Mouse (Mus musculus) bone marrow macrophage, adult 2 months (primary cell): ENCODE results near the gene Vmn1r6. TPM values are rescaled to one million over a fixed set of nuclear protein-coding genes. Genes with fewer than 3 reads are reported as not detected.
"Not testable (repeated sequence)": the region's sequence is repeated elsewhere in the genome, so short reads cannot be mapped to it uniquely, and the experiment has no call there.

Source experiments
- H3K27ac ChIP-seq: 2 replicates; pipeline ENCODE4 v1.5.1; 2012; ENCODE audit warnings: low read depth, low read length; ENCODE audit not compliant: insufficient read depth
- H3K4me1 ChIP-seq: 2 replicates; pipeline ENCODE4 v1.6.1; 2012; ENCODE audit warnings: low read length; ENCODE audit not compliant: control insufficient read depth, insufficient read depth
- H3K4me3 ChIP-seq: 2 replicates; pipeline ENCODE4 v1.5.1; 2012; ENCODE audit warnings: mild to moderate bottlenecking, low read length, moderate library complexity; ENCODE audit not compliant: insufficient read depth
- CTCF ChIP-seq: IDR thresholded peaks from 2 replicates; pipeline ENCODE4 v1.5.1; 2012; ENCODE audit warnings: low read depth, mild to moderate bottlenecking, low read length, moderate library complexity
- POLR2A ChIP-seq: IDR thresholded peaks from 2 replicates; pipeline ENCODE4 v1.6.1; 2012; ENCODE audit warnings: mild to moderate bottlenecking, low read depth, low read length, borderline replicate concordance
- polyA plus RNA-seq: library from polyadenylated mRNA; stranded (reverse); fragments of >200 nt; gene quantifications from 2 replicates; pipeline ENCODE4 v1.2.4, GENCODE M21; 2012; ENCODE audit not compliant: missing spikeins, insufficient read depth, insufficient read length

Vmn1r6 gene
- 0.48 TPM in 1 of 2 replicates, not detected in the other for polyA plus RNA-seq

DNA sequence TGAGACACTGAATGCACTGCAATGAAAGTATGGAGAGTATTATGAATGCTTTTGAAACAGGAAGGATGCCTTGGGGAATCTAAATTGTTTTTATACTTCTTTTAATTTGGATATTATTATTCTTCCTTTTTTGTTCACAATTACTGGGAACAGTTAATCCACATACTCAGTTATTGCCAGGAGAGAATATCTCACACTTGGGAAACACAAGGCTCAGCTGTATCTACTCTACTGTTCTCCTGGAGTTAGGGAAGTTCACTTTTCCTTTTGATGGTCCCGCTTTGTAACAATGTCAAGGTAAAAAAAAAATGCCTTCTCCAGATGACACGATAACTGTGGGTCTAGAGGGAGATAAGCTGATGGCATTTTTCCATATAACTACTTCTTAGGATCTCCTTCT is at the start of gene Vmn1r6:
Gene Vmn1r6, plus strand, starts transcription at position 301 of the 400 bp plus-strand sequence.
- TF ChIP-seq POLR2A (no peak), CTCF (no peak)
- Histone ChIP-seq H3K4me1 (no peaks in the 10 kb centered on the region), H3K27ac (no peak within 1 kb of the TSS), H3K4me3 (no peak within 1 kb of the TSS)

GRCm38 (mm10) chr6:56956436-56956835 is 40.6 kb upstream of the Vmn1r6 start:
- TF ChIP-seq CTCF = no peak
- TF ChIP-seq POLR2A = no peak
- H3K27ac ChIP-seq = no peak overlapping the region
- H3K4me3 ChIP-seq = no peak overlapping the region
- H3K4me1 ChIP-seq = no peaks in the 10 kb centered on the region

DNA sequence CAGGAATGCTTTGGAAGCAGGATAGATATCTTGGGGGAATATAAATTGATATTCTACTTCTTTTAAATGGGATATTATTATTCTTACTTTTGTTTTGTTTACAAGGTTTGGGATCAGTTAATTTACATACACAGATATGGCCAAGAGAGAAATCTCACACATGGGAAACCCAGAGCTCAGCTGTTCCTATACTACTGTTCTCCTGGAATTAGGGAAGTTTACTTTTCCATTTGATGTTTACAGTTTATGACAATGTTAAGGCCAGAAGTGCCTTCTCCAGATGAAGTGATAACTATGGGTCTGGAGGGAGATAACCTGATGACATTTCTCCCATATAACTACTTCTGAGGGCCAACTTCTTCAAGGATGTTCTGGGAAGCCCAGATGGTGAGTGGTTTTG is 27.1 kb upstream of the Vmn1r6 start, which contains the start of gene Vmn1r5:
Gene Vmn1r5, plus strand, starts transcription at position 301 of the 400 bp plus-strand sequence.
- no peak for TF ChIP-seq CTCF
- Histone ChIP-seq H3K27ac (no peak within 1 kb of the TSS), H3K4me3 (no peak within 1 kb of the TSS), H3K4me1 (no peaks in the 10 kb centered on the region)

DNA sequence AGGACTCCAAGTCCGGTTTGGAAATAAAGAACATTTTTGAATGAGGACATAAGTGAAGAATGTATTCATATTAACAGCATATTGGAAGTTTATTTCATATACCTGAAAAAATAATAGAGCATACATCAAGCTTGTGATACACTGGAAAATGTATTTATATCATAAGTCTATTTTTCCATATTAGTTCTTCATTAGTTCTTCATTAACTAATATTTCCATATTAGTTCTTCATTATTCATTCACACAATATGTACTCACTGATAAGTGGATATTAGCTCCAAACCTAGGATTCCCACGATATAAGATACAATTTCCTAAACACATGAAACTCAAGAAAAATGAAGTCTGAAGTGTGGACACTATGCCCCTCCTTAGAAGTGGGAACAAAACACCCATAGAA is 28.2 kb downstream of the Vmn1r6 start, which contains the start of gene Vmn1r7:
Gene Vmn1r7, minus strand, starts transcription at position 101 of the 400 bp plus-strand sequence.
- not testable (repeated sequence) for H3K4me3 ChIP-seq, H3K4me1 ChIP-seq, H3K27ac ChIP-seq

DNA sequence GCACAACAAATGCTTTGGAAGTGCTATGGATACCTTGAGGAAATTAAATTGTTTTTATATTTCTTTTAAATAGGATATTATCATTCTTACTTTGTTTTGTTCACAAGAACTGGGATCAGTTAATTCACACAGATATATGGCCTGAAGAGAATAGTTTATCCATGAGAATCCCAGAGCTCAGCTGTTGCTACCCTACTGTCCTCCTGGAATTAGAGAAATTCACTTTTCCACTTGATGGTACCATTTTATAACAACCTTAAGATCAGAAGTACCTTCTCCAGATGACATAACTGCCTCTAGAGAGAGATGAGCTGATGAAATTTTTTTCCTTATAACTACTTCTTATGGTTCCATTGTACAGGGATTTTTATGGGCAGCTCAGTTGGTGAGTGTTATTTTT is 34.9 kb downstream of the Vmn1r6 start, which contains the start of gene Vmn1r8:
Gene Vmn1r8, plus strand, starts transcription at position 301 of the 400 bp plus-strand sequence.
- H3K4me3 ChIP-seq = no peak within 1 kb of the TSS
- no peak for TF ChIP-seq POLR2A
- TF ChIP-seq CTCF = no peak
- H3K27ac ChIP-seq = no peak within 1 kb of the TSS
- no peaks in the 10 kb centered on the region for H3K4me1 ChIP-seq

DNA sequence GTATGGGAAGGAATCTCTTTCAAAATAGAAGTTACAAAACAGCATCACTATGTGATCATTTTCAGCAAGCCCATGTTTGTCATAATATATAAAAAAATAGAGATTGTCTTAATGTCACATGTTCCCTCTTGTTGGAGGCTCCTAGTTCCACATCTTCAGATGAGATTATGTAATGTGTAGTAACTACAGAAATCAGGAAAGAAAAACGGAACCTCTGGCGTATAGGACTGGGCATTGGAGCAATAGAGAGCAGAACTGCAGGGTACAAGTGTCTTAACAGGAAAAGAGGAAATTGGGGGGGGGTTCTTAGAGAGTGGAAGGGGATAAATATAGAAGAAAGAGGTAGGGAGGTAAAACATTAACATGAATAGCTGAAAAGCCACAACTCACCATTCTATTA is 37.6 kb downstream of the Vmn1r6 start:
- Histone ChIP-seq H3K4me1 (no peaks in the 10 kb centered on the region), H3K4me3 (no peak overlapping the region), H3K27ac (no peak overlapping the region)
- TF ChIP-seq CTCF = no peak
- TF ChIP-seq POLR2A = no peak

Other genes starting within 250 kb of the Vmn1r6 start
- 35.1 and 42.6 TPM in 2 replicates for gene Kbtbd2, start 199.4 kb upstream of the Vmn1r6 start, polyA plus RNA-seq
- 6.8 and 6.9 TPM in 2 replicates for gene Fkbp9, start 165.2 kb upstream of the Vmn1r6 start, polyA plus RNA-seq
- gene Nt5c3, start 73.3 kb upstream of the Vmn1r6 start, polyA plus RNA-seq = 29.9 and 30.8 TPM in 2 replicates
- gene Vmn1r4, start 73.2 kb upstream of the Vmn1r6 start, polyA plus RNA-seq = not detected in 2 replicates
- gene Vmn1r5, start 27.0 kb upstream of the Vmn1r6 start, polyA plus RNA-seq = not detected in 2 replicates
- not detected in 2 replicates for gene Vmn1r7, start 28.1 kb downstream of the Vmn1r6 start, polyA plus RNA-seq
- gene Vmn1r8, start 35.0 kb downstream of the Vmn1r6 start, polyA plus RNA-seq = not detected in 2 replicates
- gene Vmn1r9, start 69.5 kb downstream of the Vmn1r6 start, polyA plus RNA-seq = not detected in 2 replicates
- gene Vmn1r10, start 112.2 kb downstream of the Vmn1r6 start, polyA plus RNA-seq = not detected in 2 replicates
- not detected in 2 replicates for gene Vmn1r11, start 136.2 kb downstream of the Vmn1r6 start, polyA plus RNA-seq
- 0.89 TPM in 1 of 2 replicates, not detected in the other for gene Vmn1r12, start 159.7 kb downstream of the Vmn1r6 start, polyA plus RNA-seq
- not detected in 2 replicates for gene Vmn1r13, start 206.0 kb downstream of the Vmn1r6 start, polyA plus RNA-seq
- not detected in 2 replicates for gene Vmn1r14, start 234.4 kb downstream of the Vmn1r6 start, polyA plus RNA-seq